Mouse (Mus musculus): ENCODE measurements around the gene Mapk8.

DNA sequence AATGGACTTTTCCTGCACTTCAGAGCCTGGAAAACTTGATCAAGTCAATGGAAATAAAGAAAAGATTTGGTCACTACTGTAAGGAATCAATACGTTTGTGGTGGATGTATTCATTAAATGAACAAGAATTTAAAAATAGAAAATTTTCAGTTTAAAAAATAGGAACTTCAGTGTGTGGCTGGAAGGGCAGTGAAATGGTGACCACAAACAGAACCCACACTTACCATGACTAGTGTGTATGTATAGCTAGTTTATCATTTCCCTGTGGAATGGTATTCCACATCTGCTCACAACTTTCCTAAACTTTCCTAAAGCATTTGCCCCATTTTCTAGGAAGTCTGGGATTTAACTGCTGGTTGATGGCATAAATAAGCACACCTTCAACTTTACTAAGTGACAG is 24.0 kb downstream of the Mapk8 start:
- TF ChIP-seq CTCF (IDR thresholded peaks at IDR 0.05; ENCODE audit: borderline replicate concordance, insufficient read depth, low read length) (no peak), POLR2A (IDR thresholded peaks at IDR 0.05; ENCODE audit: low read depth, low read length) (no peak)

Measured in embryonic fibroblast, embryonic 13.5 days (primary cell).